Mouse (Mus musculus): ENCODE measurements at regions not wholly inside any gene's neighbourhood (a gene's known extent, or its start where the extent isn't known, plus 50 kb on each side); places are given as distances from the start of the nearest gene placed in this dataset.

GRCm38 (mm10) chr11:63510611-63511010, 381.8 kb downstream of the Pmp22 start:
- Histone ChIP-seq H3K9me3 (peaks cover 14% of the 10 kb centered on the region; the same call in 1 of the 2 replicates), H3K4me2 (replicated peaks) (no peak overlapping the region), H3K9ac (replicated peaks) (no peak overlapping the region), H3K4me1 (0 out of 2 replicates have a peak, but pooled peaks cover 4% of the 10 kb centered on the region), H3K4me3 (no peak overlapping the region), H3K36me3 (no peaks in the 10 kb centered on the region), H3K27ac (replicated peaks) (no peak overlapping the region), H3K27me3 (no peaks in the 10 kb centered on the region)
- WGBS = 96% methylated on average over 7 of the region's 7 CpGs
- ATAC-seq (ENCODE audit: low FRiP score, low read depth) = no peak

GRCm38 (mm10) chr11:63514615-63515014, 385.8 kb downstream of the Pmp22 start:
- Histone ChIP-seq H3K27me3 (no peaks in the 10 kb centered on the region), H3K27ac (replicated peaks) (no peak overlapping the region), H3K4me2 (replicated peaks) (no peak overlapping the region), H3K9me3 (peaks cover 14% of the 10 kb centered on the region; the same call in 1 of the 2 replicates), H3K36me3 (no peaks in the 10 kb centered on the region), H3K9ac (replicated peaks) (no peak overlapping the region), H3K4me1 (peaks cover 10% of the 10 kb centered on the region; the same call in 1 of the 2 replicates), H3K4me3 (no peak overlapping the region)
- WGBS = 93% methylated on average over 3 of the region's 3 CpGs
- no peak for ATAC-seq (ENCODE audit: low FRiP score, low read depth)

- H3K27ac ChIP-seq (replicated peaks) = peak overlapping the region; percentile 56
- H3K4me3 ChIP-seq = no peak overlapping the region
- H3K4me2 ChIP-seq (replicated peaks) = no peak overlapping the region
- H3K9me3 ChIP-seq = peaks cover 6% of the 10 kb centered on the region; the same call in 1 of the 2 replicates
- WGBS = 41% methylated on average over 6 of the region's 6 CpGs
- no peaks in the 10 kb centered on the region for H3K36me3 ChIP-seq
- ATAC-seq (ENCODE audit: low FRiP score, low read depth) = 0 out of 2 replicates have a peak, but pooled peaks have one; percentile 56
- no peak overlapping the region for H3K9ac ChIP-seq (replicated peaks)
- peaks cover 10% of the 10 kb centered on the region; the same call in 1 of the 2 replicates for H3K4me1 ChIP-seq
- H3K27me3 ChIP-seq = no peaks in the 10 kb centered on the region
Observed at GRCm38 (mm10) chr11:63518847-63519246, 390.1 kb downstream of the Pmp22 start.

- Histone ChIP-seq H3K4me2 (replicated peaks) (no peak overlapping the region), H3K27me3 (peaks cover 3% of the 10 kb centered on the region; the same call in 1 of the 2 replicates), H3K9ac (replicated peaks) (no peak overlapping the region), H3K36me3 (no peaks in the 10 kb centered on the region), H3K4me1 (peaks cover 17% of the 10 kb centered on the region), H3K4me3 (no peak overlapping the region), H3K9me3 (no peaks in the 10 kb centered on the region), H3K27ac (replicated peaks) (0 out of 2 replicates have a peak overlapping the region, but pooled peaks have one; percentile 49)
- WGBS = 46% methylated on average over 7 of the region's 7 CpGs
- ATAC-seq (ENCODE audit: low FRiP score, low read depth) = no peak
Observed at GRCm38 (mm10) chr11:63524254-63524653, 395.5 kb downstream of the Pmp22 start.

GRCm38 (mm10) chr11:63525431-63525830, 396.6 kb downstream of the Pmp22 start:
- Histone ChIP-seq H3K36me3 (no peaks in the 10 kb centered on the region), H3K27ac (replicated peaks) (no peak overlapping the region), H3K9ac (replicated peaks) (no peak overlapping the region), H3K9me3 (no peaks in the 10 kb centered on the region), H3K4me2 (replicated peaks) (no peak overlapping the region), H3K4me3 (no peak overlapping the region), H3K27me3 (peaks cover 3% of the 10 kb centered on the region; the same call in 1 of the 2 replicates), H3K4me1 (peaks cover 16% of the 10 kb centered on the region)
- 76% methylated on average over 12 of the region's 12 CpGs for WGBS
- no peak for ATAC-seq (ENCODE audit: low FRiP score, low read depth)

- no peak for ATAC-seq (ENCODE audit: low FRiP score, low read depth)
- H3K9me3 ChIP-seq = no peaks in the 10 kb centered on the region
- H3K4me3 ChIP-seq = no peak overlapping the region
- H3K27ac ChIP-seq (replicated peaks) = no peak overlapping the region
- no peak overlapping the region for H3K9ac ChIP-seq (replicated peaks)
- no peak overlapping the region for H3K4me2 ChIP-seq (replicated peaks)
- 78% methylated on average over 3 of the region's 3 CpGs for WGBS
- H3K27me3 ChIP-seq = peaks cover 3% of the 10 kb centered on the region; the same call in 1 of the 2 replicates
- peaks cover 16% of the 10 kb centered on the region for H3K4me1 ChIP-seq
- no peaks in the 10 kb centered on the region for H3K36me3 ChIP-seq
Observed at GRCm38 (mm10) chr11:63525956-63526355, 396.1 kb downstream of the Hs3st3b1 start.

GRCm38 (mm10) chr11:63532752-63533151, 389.3 kb downstream of the Hs3st3b1 start:
- Histone ChIP-seq H3K4me3 (no peak overlapping the region), H3K4me1 (peaks cover 16% of the 10 kb centered on the region), H3K9ac (replicated peaks) (no peak overlapping the region), H3K9me3 (no peaks in the 10 kb centered on the region), H3K36me3 (no peaks in the 10 kb centered on the region), H3K27ac (replicated peaks) (peak overlapping the region; percentile 43; the same call in 1 of the 2 replicates), H3K27me3 (peaks cover 3% of the 10 kb centered on the region; the same call in 1 of the 2 replicates), H3K4me2 (replicated peaks) (no peak overlapping the region)
- 82% methylated on average over 5 of the region's 5 CpGs for WGBS
- no peak for ATAC-seq (ENCODE audit: low FRiP score, low read depth)

- Histone ChIP-seq H3K4me3 (no peak overlapping the region), H3K36me3 (no peaks in the 10 kb centered on the region), H3K27me3 (no peaks in the 10 kb centered on the region), H3K4me1 (peaks cover 16% of the 10 kb centered on the region), H3K9me3 (no peaks in the 10 kb centered on the region), H3K27ac (replicated peaks) (0 out of 2 replicates have a peak overlapping the region, but pooled peaks have one; percentile 43), H3K9ac (replicated peaks) (no peak overlapping the region), H3K4me2 (replicated peaks) (no peak overlapping the region)
- peak; percentile 69 for ATAC-seq (ENCODE audit: low FRiP score, low read depth)
- 20% methylated on average over 4 of the region's 4 CpGs for WGBS
Observed at GRCm38 (mm10) chr11:63533555-63534200, 388.4 kb downstream of the Hs3st3b1 start.

- ATAC-seq (ENCODE audit: low FRiP score, low read depth) = no peak
- Histone ChIP-seq H3K36me3 (no peaks in the 10 kb centered on the region), H3K27me3 (no peaks in the 10 kb centered on the region), H3K9me3 (no peaks in the 10 kb centered on the region), H3K4me1 (peaks cover 16% of the 10 kb centered on the region), H3K4me3 (no peak overlapping the region), H3K4me2 (replicated peaks) (no peak overlapping the region), H3K9ac (replicated peaks) (no peak overlapping the region), H3K27ac (replicated peaks) (no peak overlapping the region)
- 84% methylated on average over 3 of the region's 3 CpGs for WGBS
Observed at GRCm38 (mm10) chr11:63537693-63538092, 384.4 kb downstream of the Hs3st3b1 start.

GRCm38 (mm10) chr11:63543971-63544696, 378.0 kb downstream of the Hs3st3b1 start:
- Histone ChIP-seq H3K36me3 (no peaks in the 10 kb centered on the region), H3K9ac (replicated peaks) (no peak overlapping the region), H3K27me3 (0 out of 2 replicates have a peak, but pooled peaks cover 4% of the 10 kb centered on the region), H3K9me3 (no peaks in the 10 kb centered on the region), H3K4me2 (replicated peaks) (no peak overlapping the region), H3K27ac (replicated peaks) (no peak overlapping the region), H3K4me3 (no peak overlapping the region), H3K4me1 (peaks cover 4% of the 10 kb centered on the region)
- no peak for ATAC-seq (ENCODE audit: low FRiP score, low read depth)
- WGBS = 74% methylated on average over 7 of the region's 7 CpGs

- Histone ChIP-seq H3K9me3 (no peaks in the 10 kb centered on the region), H3K27ac (replicated peaks) (0 out of 2 replicates have a peak overlapping the region, but pooled peaks have one; percentile 3), H3K4me2 (replicated peaks) (no peak overlapping the region), H3K36me3 (no peaks in the 10 kb centered on the region), H3K9ac (replicated peaks) (no peak overlapping the region), H3K4me3 (no peak overlapping the region), H3K27me3 (0 out of 2 replicates have a peak, but pooled peaks cover 4% of the 10 kb centered on the region), H3K4me1 (peaks cover 4% of the 10 kb centered on the region)
- WGBS = 38% methylated on average over 7 of the region's 7 CpGs
- no peak for ATAC-seq (ENCODE audit: low FRiP score, low read depth)
Observed at GRCm38 (mm10) chr11:63545516-63545915, 376.6 kb downstream of the Hs3st3b1 start.

- Histone ChIP-seq H3K36me3 (no peaks in the 10 kb centered on the region), H3K27me3 (peaks cover 8% of the 10 kb centered on the region; the same call in 1 of the 2 replicates), H3K4me3 (no peak overlapping the region), H3K4me2 (replicated peaks) (no peak overlapping the region), H3K27ac (replicated peaks) (no peak overlapping the region), H3K4me1 (0 out of 2 replicates have a peak, but pooled peaks cover 7% of the 10 kb centered on the region), H3K9ac (replicated peaks) (no peak overlapping the region), H3K9me3 (no peaks in the 10 kb centered on the region)
- ATAC-seq (ENCODE audit: low FRiP score, low read depth) = no peak
- 60% methylated on average over 6 of the region's 6 CpGs for whole genome bisulfite sequencing
Observed at GRCm38 (mm10) chr11:63560466-63560865, 361.6 kb downstream of the Hs3st3b1 start.
